Mouse (Mus musculus): ENCODE measurements around the gene Clec16a.

Clec16a gene

GRCm38 (mm10) chr16:10544995-10545622 lies at the start of gene Clec16a:
TSS of gene Clec16a (plus strand) at chr16:10545339.
- DNase-seq, result peak; percentile 97

- DNase-seq, result no peak
Observed at GRCm38 (mm10) chr16:10495824-10496298, 49.3 kb upstream of the Clec16a start.

GRCm38 (mm10) chr16:10498096-10498602 lies 47.0 kb upstream of the Clec16a start:
- no peak for DNase-seq

GRCm38 (mm10) chr16:10499122-10499521 lies 46.0 kb upstream of the Clec16a start:
- DNase-seq, result no peak

- no peak for DNase-seq
Observed at GRCm38 (mm10) chr16:10501865-10502264, 43.3 kb upstream of the Clec16a start.

GRCm38 (mm10) chr16:10503058-10503457 lies 42.1 kb upstream of the Clec16a start:
- DNase-seq, result no peak

GRCm38 (mm10) chr16:10507445-10507844 lies 37.7 kb upstream of the Clec16a start:
- no peak for DNase-seq

GRCm38 (mm10) chr16:10508691-10509090 lies 36.4 kb upstream of the Clec16a start:
- DNase-seq, result no peak

GRCm38 (mm10) chr16:10510477-10511133 lies 34.5 kb upstream of the Clec16a start:
- DNase-seq, result peak; percentile 90

- peak; percentile 66 for DNase-seq
Observed at GRCm38 (mm10) chr16:10511134-10511520, 34.0 kb upstream of the Clec16a start.

GRCm38 (mm10) chr16:10515953-10516572 lies 29.1 kb upstream of the Clec16a start:
- DNase-seq, result no peak

GRCm38 (mm10) chr16:10518030-10518429 lies 27.1 kb upstream of the Clec16a start:
- no peak for DNase-seq

GRCm38 (mm10) chr16:10520908-10521614 lies 24.1 kb upstream of the Clec16a start:
- DNase-seq, result peak; percentile 61

GRCm38 (mm10) chr16:10522811-10523210 lies 22.3 kb upstream of the Clec16a start:
- DNase-seq, result no peak

- DNase-seq, result no peak
Observed at GRCm38 (mm10) chr16:10523650-10524049, 21.5 kb upstream of the Clec16a start.

GRCm38 (mm10) chr16:10524866-10525609 lies 20.1 kb upstream of the Clec16a start:
- no peak for DNase-seq

GRCm38 (mm10) chr16:10525610-10525980 lies 19.5 kb upstream of the Clec16a start:
- DNase-seq, result no peak

- DNase-seq, result peak; percentile 60
Observed at GRCm38 (mm10) chr16:10527046-10527644, 18.0 kb upstream of the Clec16a start.

- no peak for DNase-seq
Observed at GRCm38 (mm10) chr16:10528382-10528781, 16.8 kb upstream of the Clec16a start.

GRCm38 (mm10) chr16:10530179-10530578 lies 15.0 kb upstream of the Clec16a start:
- no peak for DNase-seq

- DNase-seq, result no peak
Observed at GRCm38 (mm10) chr16:10533781-10534180, 11.4 kb upstream of the Clec16a start.

- DNase-seq, result peak; percentile 71
Observed at GRCm38 (mm10) chr16:10534567-10534966, 10.6 kb upstream of the Clec16a start.

Data from cerebellum, adult 11-12 months (tissue).